Mouse (Mus musculus): ENCODE measurements at regions not wholly inside any gene's neighbourhood (a gene's known extent, or its start where the extent isn't known, plus 50 kb on each side); places are given as distances from the start of the nearest gene placed in this dataset.

- DNase-seq (ENCODE audit: low spot score): no peak
- WGBS: 67% methylated on average over 3 of the region's 3 CpGs
- H3K9ac ChIP-seq (ENCODE audit: low read length): no peak overlapping the region
- no peaks in the 10 kb centered on the region for H3K36me3 ChIP-seq (ENCODE audit: control insufficient read depth, insufficient read depth, low read length)
- H3K27ac ChIP-seq (replicated peaks; ENCODE audit: low read depth, low read length): no peak overlapping the region
- no peaks in the 10 kb centered on the region for H3K9me3 ChIP-seq (ENCODE audit: control insufficient read depth, low read length)
- no peak overlapping the region for H3K4me2 ChIP-seq (ENCODE audit: low read depth, severe bottlenecking)
- no peak for ATAC-seq (ENCODE audit: insufficient number of reproducible peaks, low FRiP score, low TSS enrichment, low read depth)
- H3K4me1 ChIP-seq (ENCODE audit: control insufficient read depth, insufficient read depth, low read length): no peaks in the 10 kb centered on the region
- H3K27me3 ChIP-seq (ENCODE audit: control insufficient read depth, insufficient read depth, low read length): no peaks in the 10 kb centered on the region
- no peak overlapping the region for H3K4me3 ChIP-seq (ENCODE audit: low read depth, low read length)
These were observed 191.5 kb downstream of the Rps12 start for GRCm38 (mm10) chr10:23595541-23595940.

DNA sequence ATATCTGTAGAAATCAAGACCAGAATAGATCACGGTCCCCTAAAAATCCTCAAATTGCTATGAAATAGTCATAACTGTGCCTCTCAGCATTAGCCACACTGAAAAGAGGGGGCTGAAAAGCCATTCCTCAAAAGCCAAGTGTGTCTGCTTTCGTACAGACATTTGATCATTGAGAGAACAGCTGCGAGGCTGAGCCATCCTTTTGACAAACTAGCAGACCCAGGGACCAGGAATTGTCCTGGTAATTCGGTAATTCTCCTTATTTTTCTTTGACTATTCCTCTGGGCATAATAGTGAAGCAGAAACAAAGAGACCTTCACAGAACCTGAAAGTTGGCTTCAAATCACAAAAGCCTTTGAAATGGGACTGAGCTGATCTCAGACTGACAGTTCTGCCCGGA, 206.8 kb downstream of the Rps12 start:
- Histone ChIP-seq H3K36me3 (ENCODE audit: control insufficient read depth, insufficient read depth, low read length) (no peaks in the 10 kb centered on the region), H3K9me3 (ENCODE audit: control insufficient read depth, low read length) (no peaks in the 10 kb centered on the region; the same call in 1 of the 2 replicates), H3K4me1 (ENCODE audit: control insufficient read depth, insufficient read depth, low read length) (no peaks in the 10 kb centered on the region), H3K9ac (ENCODE audit: low read length) (no peak overlapping the region), H3K4me2 (ENCODE audit: low read depth, severe bottlenecking) (no peak overlapping the region), H3K27ac (replicated peaks; ENCODE audit: low read depth, low read length) (no peak overlapping the region), H3K27me3 (ENCODE audit: control insufficient read depth, insufficient read depth, low read length) (no peaks in the 10 kb centered on the region), H3K4me3 (ENCODE audit: low read depth, low read length) (no peak overlapping the region)
- ATAC-seq (ENCODE audit: insufficient number of reproducible peaks, low FRiP score, low TSS enrichment, low read depth) (no peak), DNase-seq (ENCODE audit: low spot score) (no peak)
- WGBS: 86% methylated on average over 5 of the region's 5 CpGs

GRCm38 (mm10) chr10:23571013-23571412, 216.1 kb downstream of the Rps12 start:
- Histone ChIP-seq H3K9ac (ENCODE audit: low read length) (no peak overlapping the region), H3K27me3 (ENCODE audit: control insufficient read depth, insufficient read depth, low read length) (no peaks in the 10 kb centered on the region), H3K4me2 (ENCODE audit: low read depth, severe bottlenecking) (no peak overlapping the region), H3K27ac (replicated peaks; ENCODE audit: low read depth, low read length) (no peak overlapping the region), H3K4me1 (ENCODE audit: control insufficient read depth, insufficient read depth, low read length) (no peaks in the 10 kb centered on the region), H3K36me3 (ENCODE audit: control insufficient read depth, insufficient read depth, low read length) (no peaks in the 10 kb centered on the region), H3K9me3 (ENCODE audit: control insufficient read depth, low read length) (no peaks in the 10 kb centered on the region), H3K4me3 (ENCODE audit: low read depth, low read length) (no peak overlapping the region)
- ATAC-seq (ENCODE audit: insufficient number of reproducible peaks, low FRiP score, low TSS enrichment, low read depth) (no peak), DNase-seq (ENCODE audit: low spot score) (no peak)
- WGBS: 89% methylated on average over 4 of the region's 4 CpGs

- ATAC-seq (ENCODE audit: insufficient number of reproducible peaks, low FRiP score, low TSS enrichment, low read depth) (no peak), DNase-seq (ENCODE audit: low spot score) (no peak)
- H3K4me2 ChIP-seq (ENCODE audit: low read depth, severe bottlenecking): no peak overlapping the region
- H3K27ac ChIP-seq (replicated peaks; ENCODE audit: low read depth, low read length): no peak overlapping the region
- no peaks in the 10 kb centered on the region for H3K36me3 ChIP-seq (ENCODE audit: control insufficient read depth, insufficient read depth, low read length)
- no peaks in the 10 kb centered on the region for H3K4me1 ChIP-seq (ENCODE audit: control insufficient read depth, insufficient read depth, low read length)
- H3K4me3 ChIP-seq (ENCODE audit: low read depth, low read length): no peak overlapping the region
- no peaks in the 10 kb centered on the region for H3K9me3 ChIP-seq (ENCODE audit: control insufficient read depth, low read length)
- H3K27me3 ChIP-seq (ENCODE audit: control insufficient read depth, insufficient read depth, low read length): no peaks in the 10 kb centered on the region
- H3K9ac ChIP-seq (ENCODE audit: low read length): no peak overlapping the region
These were observed 217.7 kb downstream of the Rps12 start for GRCm38 (mm10) chr10:23569386-23569785.

GRCm38 (mm10) chr10:23562273-23562885, 211.8 kb upstream of the Eya4 start:
- no peak overlapping the region for H3K4me3 ChIP-seq (ENCODE audit: low read depth, low read length)
- WGBS: 67% methylated on average over 5 of the region's 5 CpGs
- H3K9ac ChIP-seq (ENCODE audit: low read length): no peak overlapping the region
- H3K36me3 ChIP-seq (ENCODE audit: control insufficient read depth, insufficient read depth, low read length): no peaks in the 10 kb centered on the region
- no peak for ATAC-seq (ENCODE audit: insufficient number of reproducible peaks, low FRiP score, low TSS enrichment, low read depth)
- H3K27ac ChIP-seq (replicated peaks; ENCODE audit: low read depth, low read length): no peak overlapping the region
- no peaks in the 10 kb centered on the region for H3K27me3 ChIP-seq (ENCODE audit: control insufficient read depth, insufficient read depth, low read length)
- no peak for DNase-seq (ENCODE audit: low spot score)
- no peak overlapping the region for H3K4me2 ChIP-seq (ENCODE audit: low read depth, severe bottlenecking)
- no peaks in the 10 kb centered on the region for H3K4me1 ChIP-seq (ENCODE audit: control insufficient read depth, insufficient read depth, low read length)
- H3K9me3 ChIP-seq (ENCODE audit: control insufficient read depth, low read length): no peaks in the 10 kb centered on the region

- ATAC-seq (ENCODE audit: insufficient number of reproducible peaks, low FRiP score, low TSS enrichment, low read depth): no peak
- no peaks in the 10 kb centered on the region for H3K36me3 ChIP-seq (ENCODE audit: control insufficient read depth, insufficient read depth, low read length)
- H3K27me3 ChIP-seq (ENCODE audit: control insufficient read depth, insufficient read depth, low read length): no peaks in the 10 kb centered on the region
- no peak overlapping the region for H3K9ac ChIP-seq (ENCODE audit: low read length)
- no peaks in the 10 kb centered on the region for H3K4me1 ChIP-seq (ENCODE audit: control insufficient read depth, insufficient read depth, low read length)
- DNase-seq (ENCODE audit: low spot score): no peak
- no peak overlapping the region for H3K4me2 ChIP-seq (ENCODE audit: low read depth, severe bottlenecking)
- H3K27ac ChIP-seq (replicated peaks; ENCODE audit: low read depth, low read length): no peak overlapping the region
- no peak overlapping the region for H3K4me3 ChIP-seq (ENCODE audit: low read depth, low read length)
- H3K9me3 ChIP-seq (ENCODE audit: control insufficient read depth, low read length): no peaks in the 10 kb centered on the region
These were observed 209.5 kb upstream of the Eya4 start for GRCm38 (mm10) chr10:23559980-23560658.

GRCm38 (mm10) chr10:23557828-23558227, 207.2 kb upstream of the Eya4 start:
- H3K27ac ChIP-seq (replicated peaks; ENCODE audit: low read depth, low read length): no peak overlapping the region
- no peak overlapping the region for H3K9ac ChIP-seq (ENCODE audit: low read length)
- H3K36me3 ChIP-seq (ENCODE audit: control insufficient read depth, insufficient read depth, low read length): no peaks in the 10 kb centered on the region
- H3K4me2 ChIP-seq (ENCODE audit: low read depth, severe bottlenecking): no peak overlapping the region
- no peaks in the 10 kb centered on the region for H3K27me3 ChIP-seq (ENCODE audit: control insufficient read depth, insufficient read depth, low read length)
- WGBS: 86% methylated on average over 3 of the region's 3 CpGs
- H3K4me1 ChIP-seq (ENCODE audit: control insufficient read depth, insufficient read depth, low read length): no peaks in the 10 kb centered on the region
- ATAC-seq (ENCODE audit: insufficient number of reproducible peaks, low FRiP score, low TSS enrichment, low read depth) (no peak), DNase-seq (ENCODE audit: low spot score) (no peak)
- no peak overlapping the region for H3K4me3 ChIP-seq (ENCODE audit: low read depth, low read length)
- no peaks in the 10 kb centered on the region for H3K9me3 ChIP-seq (ENCODE audit: control insufficient read depth, low read length)

- DNase-seq (ENCODE audit: low spot score) (peak; percentile 34), ATAC-seq (ENCODE audit: insufficient number of reproducible peaks, low FRiP score, low TSS enrichment, low read depth) (no peak)
- Histone ChIP-seq H3K4me2 (ENCODE audit: low read depth, severe bottlenecking) (no peak overlapping the region), H3K9me3 (ENCODE audit: control insufficient read depth, low read length) (no peaks in the 10 kb centered on the region), H3K4me3 (ENCODE audit: low read depth, low read length) (no peak overlapping the region), H3K27ac (replicated peaks; ENCODE audit: low read depth, low read length) (peak overlapping the region; percentile 26; the same call in 1 of the 2 replicates), H3K9ac (ENCODE audit: low read length) (peak overlapping the region; percentile 18), H3K36me3 (ENCODE audit: control insufficient read depth, insufficient read depth, low read length) (no peaks in the 10 kb centered on the region), H3K4me1 (ENCODE audit: control insufficient read depth, insufficient read depth, low read length) (peaks cover 14% of the 10 kb centered on the region), H3K27me3 (ENCODE audit: control insufficient read depth, insufficient read depth, low read length) (no peaks in the 10 kb centered on the region)
- 33% methylated on average over 3 of the region's 3 CpGs for WGBS
These were observed 198.6 kb upstream of the Eya4 start for GRCm38 (mm10) chr10:23549207-23549606.

- Histone ChIP-seq H3K36me3 (ENCODE audit: control insufficient read depth, insufficient read depth, low read length) (no peaks in the 10 kb centered on the region), H3K9ac (ENCODE audit: low read length) (no peak overlapping the region), H3K4me2 (ENCODE audit: low read depth, severe bottlenecking) (no peak overlapping the region), H3K27me3 (ENCODE audit: control insufficient read depth, insufficient read depth, low read length) (no peaks in the 10 kb centered on the region), H3K4me1 (ENCODE audit: control insufficient read depth, insufficient read depth, low read length) (peaks cover 14% of the 10 kb centered on the region), H3K9me3 (ENCODE audit: control insufficient read depth, low read length) (no peaks in the 10 kb centered on the region), H3K4me3 (ENCODE audit: low read depth, low read length) (no peak overlapping the region), H3K27ac (replicated peaks; ENCODE audit: low read depth, low read length) (peak overlapping the region; percentile 16; the same call in 1 of the 2 replicates)
- ATAC-seq (ENCODE audit: insufficient number of reproducible peaks, low FRiP score, low TSS enrichment, low read depth) (no peak; the same call in 1 of the 2 replicates), DNase-seq (ENCODE audit: low spot score) (peak; percentile 38)
- WGBS: 64% methylated on average over 6 of the region's 6 CpGs
These were observed 197.7 kb upstream of the Eya4 start for GRCm38 (mm10) chr10:23548322-23548721.

All from limb, embryonic 11.5 days (tissue).